Mouse (Mus musculus): ENCODE measurements around the gene Sass6. TPM values are rescaled to one million over a fixed set of nuclear protein-coding genes. Genes with fewer than 3 reads are reported as not detected.
A peak's percentile ranks its signal among the peaks of the same experiment; 100 is the strongest.

Gene Sass6
- total RNA-seq, 1 experiment, result 11.6 TPM

DNA sequence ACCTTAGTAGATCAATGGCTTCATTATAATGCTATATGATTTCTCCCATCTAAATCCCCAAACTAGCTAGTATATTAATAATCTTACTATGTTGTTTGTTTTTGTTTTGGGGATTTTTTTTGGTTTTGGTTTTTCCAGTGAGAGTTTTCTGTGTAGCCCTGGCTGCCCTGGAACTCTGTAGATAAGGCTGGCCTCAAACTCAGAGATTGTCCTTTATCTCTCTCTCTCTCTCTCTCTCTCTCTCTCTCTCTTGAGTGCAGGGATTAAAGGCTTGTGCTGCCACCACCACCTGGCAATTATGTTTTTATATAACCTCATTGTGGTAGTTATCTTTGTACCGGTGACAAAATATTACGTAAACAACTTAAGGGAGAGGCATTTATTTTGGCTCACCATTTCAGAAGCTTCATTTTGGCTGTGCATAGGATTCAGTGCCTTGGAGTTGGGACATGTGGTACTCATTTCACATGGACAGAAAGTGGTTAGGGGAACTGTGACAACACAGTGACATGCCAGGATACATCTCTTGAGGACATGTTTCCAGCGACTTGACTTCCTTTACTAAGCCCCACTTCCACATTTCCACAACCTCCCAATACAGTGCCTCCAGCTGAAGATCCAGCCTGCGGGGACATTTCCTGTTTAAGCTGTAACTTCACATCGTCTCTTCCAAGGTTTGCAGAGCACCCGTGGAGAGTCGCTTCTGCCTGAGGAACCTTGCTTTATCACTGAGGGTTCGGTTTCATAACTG, 20.7 kb downstream of the Sass6 start:
- no peak overlapping the region for H3K27ac ChIP-seq (ENCODE audit: insufficient read depth, low read depth, low read length, poor library complexity, severe bottlenecking)
- DNase-seq (ENCODE audit: low read depth, low spot score), result no peak
- H3K36me3 ChIP-seq (ENCODE audit: control insufficient read depth, insufficient read depth, low read length, poor library complexity, severe bottlenecking), result peaks cover 15% of the 10 kb centered on the region
- in situ Hi-C loops (cut with MboI; ENCODE audit: low sequenced_read_pairs in 2 of 2, unreplicated experiment in 2 of 2), result no loop called here
- no peaks in the 10 kb centered on the region; the same call in 1 of the 2 replicates for H3K9me3 ChIP-seq (ENCODE audit: control insufficient read depth, insufficient read depth, low read depth, low read length)
- no peak overlapping the region for H3K9ac ChIP-seq (ENCODE audit: insufficient read depth, low read depth, low read length, poor library complexity, severe bottlenecking)
- H3K4me3 ChIP-seq (ENCODE audit: insufficient read depth in 1 of 2, low read depth in 1 of 2, low read length in 2 of 2, poor library complexity in 1 of 2, severe bottlenecking in 1 of 2), result no peak overlapping the region
- TF ChIP-seq MAFK (IDR thresholded peaks at IDR 0.05; ENCODE audit: insufficient read depth, low read depth, low read length) (no peak), CHD2 (IDR thresholded peaks at IDR 0.05; ENCODE audit: low read depth, low read length) (no peak), HCFC1 (IDR thresholded peaks at IDR 0.05; ENCODE audit: borderline replicate concordance, insufficient read depth, low read length) (no peak), ZNF384 (IDR thresholded peaks at IDR 0.05; ENCODE audit: low read depth, low read length) (no peak), ZC3H11A (IDR thresholded peaks at IDR 0.05; ENCODE audit: borderline replicate concordance, low read depth, low read length) (no peak)
- H3K4me1 ChIP-seq (ENCODE audit: control insufficient read depth in 2 of 2, insufficient read depth in 2 of 2, low read length in 2 of 2, poor library complexity in 1 of 2), result peaks cover 0 to 3% of the 10 kb centered on the region in 2 experiments; a peak in 1 of 4 replicates

DNA sequence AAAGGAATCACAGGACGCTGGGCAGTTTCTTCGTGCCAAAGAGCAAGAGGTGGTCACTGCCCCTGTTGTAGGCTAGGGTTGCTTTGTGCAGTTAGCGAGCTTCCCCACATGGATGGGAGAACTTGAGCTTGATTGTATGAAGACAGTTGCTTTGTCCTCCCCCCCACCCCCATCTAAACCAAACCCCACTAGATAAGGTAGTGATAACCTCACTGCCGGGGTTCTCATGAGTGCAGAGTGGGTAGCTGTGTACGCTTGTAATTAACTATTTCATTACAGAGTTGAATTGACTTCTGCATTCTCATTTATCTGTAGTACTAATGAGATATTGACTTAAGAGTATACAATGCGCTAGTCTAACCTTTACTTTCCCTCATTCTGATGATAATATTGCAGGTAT, 24.1 kb downstream of the Sass6 start:
- Histone ChIP-seq H3K9ac (ENCODE audit: insufficient read depth, low read depth, low read length, poor library complexity, severe bottlenecking) (no peak overlapping the region), H3K36me3 (ENCODE audit: control insufficient read depth, insufficient read depth, low read length, poor library complexity, severe bottlenecking) (peaks cover 14% of the 10 kb centered on the region), H3K9me3 (ENCODE audit: control insufficient read depth, insufficient read depth, low read depth, low read length) (no peaks in the 10 kb centered on the region; the same call in 1 of the 2 replicates), H3K27ac (ENCODE audit: insufficient read depth, low read depth, low read length, poor library complexity, severe bottlenecking) (no peak overlapping the region), H3K4me3 (ENCODE audit: insufficient read depth in 1 of 2, low read depth in 1 of 2, low read length in 2 of 2, poor library complexity in 1 of 2, severe bottlenecking in 1 of 2) (no peak overlapping the region), H3K4me1 (ENCODE audit: control insufficient read depth in 2 of 2, insufficient read depth in 2 of 2, low read length in 2 of 2, poor library complexity in 1 of 2) (peaks cover 0 to 12% of the 10 kb centered on the region in 2 experiments; a peak in 1 of 4 replicates)
- TF ChIP-seq CHD2 (IDR thresholded peaks at IDR 0.05; ENCODE audit: low read depth, low read length) (no peak), ZC3H11A (IDR thresholded peaks at IDR 0.05; ENCODE audit: borderline replicate concordance, low read depth, low read length) (no peak), HCFC1 (IDR thresholded peaks at IDR 0.05; ENCODE audit: borderline replicate concordance, insufficient read depth, low read length) (no peak), MAFK (IDR thresholded peaks at IDR 0.05; ENCODE audit: insufficient read depth, low read depth, low read length) (no peak), ZNF384 (IDR thresholded peaks at IDR 0.05; ENCODE audit: low read depth, low read length) (no peak)
- in situ Hi-C loops (cut with MboI; ENCODE audit: low sequenced_read_pairs in 2 of 2, unreplicated experiment in 2 of 2), result no loop called here
- no peak for DNase-seq (ENCODE audit: low read depth, low spot score)

DNA sequence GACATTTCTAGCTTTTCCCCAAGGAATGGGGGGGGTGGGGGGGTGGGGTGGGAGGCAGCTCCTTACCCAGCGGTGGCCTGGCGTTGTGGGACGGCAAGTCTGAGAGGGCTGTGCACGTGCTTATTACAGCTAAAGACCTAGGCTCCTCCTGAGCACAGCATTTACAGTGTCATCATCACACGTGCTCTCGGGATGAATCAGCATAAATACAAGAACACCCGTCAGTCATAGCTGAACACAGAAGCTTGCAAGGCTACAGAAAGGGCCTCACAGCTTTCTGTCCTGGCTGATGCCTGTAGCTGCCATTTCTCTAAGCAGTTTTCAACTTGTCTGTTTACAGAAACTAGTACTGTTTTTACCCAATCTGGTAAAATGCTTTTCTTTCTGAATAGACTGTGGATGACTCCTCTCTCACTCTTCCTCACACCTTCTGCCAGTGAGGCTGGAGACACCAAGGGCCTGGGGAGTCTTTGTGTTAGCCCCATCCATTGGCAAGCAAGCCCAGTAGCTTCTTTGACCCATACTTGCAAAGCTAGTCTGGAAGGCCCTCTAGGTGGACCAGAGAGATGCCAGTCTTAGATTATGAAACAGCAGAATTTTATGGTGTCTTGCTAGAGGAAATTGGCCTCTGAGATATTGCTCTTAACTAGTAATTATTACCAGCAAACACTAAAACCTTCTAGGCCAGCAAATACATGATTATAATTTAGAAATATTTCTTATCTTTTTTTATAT, 26.0 kb downstream of the Sass6 start:
- TF ChIP-seq MAFK (IDR thresholded peaks at IDR 0.05; ENCODE audit: insufficient read depth, low read depth, low read length) (peak; percentile 59), ZC3H11A (IDR thresholded peaks at IDR 0.05; ENCODE audit: borderline replicate concordance, low read depth, low read length) (no peak), HCFC1 (IDR thresholded peaks at IDR 0.05; ENCODE audit: borderline replicate concordance, insufficient read depth, low read length) (no peak)
- Histone ChIP-seq H3K4me1 (ENCODE audit: control insufficient read depth in 2 of 2, insufficient read depth in 2 of 2, low read length in 2 of 2, poor library complexity in 1 of 2) (peaks cover 0 to 12% of the 10 kb centered on the region in 2 experiments; a peak in 1 of 4 replicates), H3K4me3 (ENCODE audit: insufficient read depth in 1 of 2, low read depth in 1 of 2, low read length in 2 of 2, poor library complexity in 1 of 2, severe bottlenecking in 1 of 2) (no peak overlapping the region), H3K36me3 (ENCODE audit: control insufficient read depth, insufficient read depth, low read length, poor library complexity, severe bottlenecking) (peaks cover 7% of the 10 kb centered on the region), H3K9ac (ENCODE audit: insufficient read depth, low read depth, low read length, poor library complexity, severe bottlenecking) (peak overlapping the region; percentile 30; the same call in 1 of the 2 replicates), H3K9me3 (ENCODE audit: control insufficient read depth, insufficient read depth, low read depth, low read length) (no peaks in the 10 kb centered on the region; the same call in 1 of the 2 replicates), H3K27ac (ENCODE audit: insufficient read depth, low read depth, low read length, poor library complexity, severe bottlenecking) (no peak overlapping the region; the same call in 1 of the 2 replicates)
- no peak for DNase-seq (ENCODE audit: low read depth, low spot score)
- in situ Hi-C loops (cut with MboI; ENCODE audit: low sequenced_read_pairs in 2 of 2, unreplicated experiment in 2 of 2), result no loop called here

DNA sequence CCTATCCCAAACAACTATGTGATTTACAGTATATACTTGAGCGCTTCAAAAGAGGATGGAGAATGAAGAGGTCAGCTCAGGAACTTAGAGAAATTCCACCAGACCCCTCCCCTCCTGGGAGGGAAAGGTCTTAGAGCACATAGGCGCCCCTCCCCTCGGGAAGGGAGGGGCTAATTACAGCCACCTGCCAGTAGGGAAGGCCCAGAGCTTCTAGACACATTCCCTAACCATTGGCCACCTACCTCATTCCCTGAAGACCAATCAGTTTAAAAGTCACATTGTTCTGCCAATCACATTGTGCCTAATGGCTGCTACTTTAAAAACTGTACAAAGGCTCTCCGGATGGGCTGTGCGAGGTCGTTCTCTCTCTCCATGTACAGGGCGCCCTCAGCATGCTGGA, 27.9 kb downstream of the Sass6 start:
- Histone ChIP-seq H3K9me3 (ENCODE audit: control insufficient read depth, insufficient read depth, low read depth, low read length) (no peaks in the 10 kb centered on the region; the same call in 1 of the 2 replicates), H3K4me1 (ENCODE audit: control insufficient read depth in 2 of 2, insufficient read depth in 2 of 2, low read length in 2 of 2, poor library complexity in 1 of 2) (peaks cover 0 to 12% of the 10 kb centered on the region in 2 experiments; a peak in 1 of 4 replicates), H3K36me3 (ENCODE audit: control insufficient read depth, insufficient read depth, low read length, poor library complexity, severe bottlenecking) (peaks cover 5% of the 10 kb centered on the region), H3K9ac (ENCODE audit: insufficient read depth, low read depth, low read length, poor library complexity, severe bottlenecking) (peak overlapping the region; percentile 71), H3K4me3 (ENCODE audit: insufficient read depth in 1 of 2, low read depth in 1 of 2, low read length in 2 of 2, poor library complexity in 1 of 2, severe bottlenecking in 1 of 2) (peak overlapping the region; percentile 49 to 58), H3K27ac (ENCODE audit: insufficient read depth, low read depth, low read length, poor library complexity, severe bottlenecking) (peak overlapping the region; percentile 80; the same call in 1 of the 2 replicates)
- DNase-seq (ENCODE audit: low read depth, low spot score), result peak; percentile 83
- no peak for TF ChIP-seq ZNF384 (IDR thresholded peaks at IDR 0.05; ENCODE audit: low read depth, low read length)
- TF ChIP-seq ZC3H11A (IDR thresholded peaks at IDR 0.05; ENCODE audit: borderline replicate concordance, low read depth, low read length), result no peak
- no peak for TF ChIP-seq MAFK (IDR thresholded peaks at IDR 0.05; ENCODE audit: insufficient read depth, low read depth, low read length)
- no peak for TF ChIP-seq HCFC1 (IDR thresholded peaks at IDR 0.05; ENCODE audit: borderline replicate concordance, insufficient read depth, low read length)
- TF ChIP-seq CHD2 (IDR thresholded peaks at IDR 0.05; ENCODE audit: low read depth, low read length), result no peak
- in situ Hi-C loops (cut with MboI; ENCODE audit: low sequenced_read_pairs in 2 of 2, unreplicated experiment in 2 of 2), result no loop called here
